Mouse (Mus musculus) limb, embryonic 14.5 days (tissue): ENCODE data around the gene Mettl6. TPM values are rescaled to one million over a fixed set of nuclear protein-coding genes. Genes with fewer than 3 reads are reported as not detected.

Experiments
- ATAC-seq: fragments of 200-750 bp; cut with Nextera tagmentation; 2 replicates; pipeline ENCODE4 v1.8.0; 2017; ENCODE audit warnings: low read depth, moderate number of reproducible peaks, moderate TSS enrichment; ENCODE audit not compliant: low FRiP score
- DNase-seq: peaks from one replicate; pipeline ENCODE4 v3.0.0-alpha.2; 2015; ENCODE audit warnings: low spot score
- H3K27ac ChIP-seq: fragments of 300-500 bp; sonication (generic); replicated peaks from 2 replicates; pipeline ENCODE4 v1.5.1; 2014; ENCODE audit warnings: low read depth, mild to moderate bottlenecking, low read length, moderate library complexity, mixed read lengths
- H3K27me3 ChIP-seq: fragments of 300-500 bp; sonication (generic); 2 replicates; pipeline ENCODE4 v1.6.1; 2014; ENCODE audit warnings: low read length, mixed read lengths; ENCODE audit not compliant: control insufficient read depth, insufficient read depth
- H3K36me3 ChIP-seq: fragments of 300-500 bp; sonication (generic); 2 replicates; pipeline ENCODE4 v1.6.1; 2014; ENCODE audit warnings: mild to moderate bottlenecking, low read length, moderate library complexity, mixed read lengths; ENCODE audit not compliant: control insufficient read depth, insufficient read depth
- H3K4me1 ChIP-seq: fragments of 300-500 bp; sonication (generic); 2 replicates; pipeline ENCODE4 v1.6.1; 2014; ENCODE audit warnings: antibody characterized with exemption, low read length, mixed read lengths; ENCODE audit not compliant: control insufficient read depth, insufficient read depth
- H3K4me2 ChIP-seq: fragments of 300-500 bp; sonication (generic); replicated peaks from 2 replicates; pipeline ENCODE4 v1.6.1; 2014; ENCODE audit warnings: low read depth, mild to moderate bottlenecking, low read length, moderate library complexity; ENCODE audit not compliant: severe bottlenecking
- H3K4me3 ChIP-seq: fragments of 300-500 bp; sonication (generic); replicated peaks from 2 replicates; pipeline ENCODE4 v1.5.1; 2014; ENCODE audit warnings: low read length
- H3K9ac ChIP-seq: fragments of 300-500 bp; sonication (generic); 2 replicates; pipeline ENCODE4 v1.6.1; 2014; ENCODE audit warnings: mild to moderate bottlenecking, low read depth, low read length, moderate library complexity; ENCODE audit not compliant: severe bottlenecking
- H3K9me3 ChIP-seq: fragments of 300-500 bp; sonication (generic); 2 replicates; pipeline ENCODE4 v1.6.1; 2016; ENCODE audit warnings: low read length; ENCODE audit not compliant: control insufficient read depth
- POLR2A ChIP-seq: fragments of 200-500 bp; IDR thresholded peaks from 2 replicates; pipeline ENCODE4 v1.8.0; 2012; ENCODE audit warnings: inconsistent platforms, mild to moderate bottlenecking, moderate library complexity, borderline replicate concordance; ENCODE audit not compliant: insufficient read depth, insufficient read length; ENCODE audit errors: extremely low read depth
- WGBS: fragments of 180-500 bp; shearing (Covaris S2); extraction: QIAGEN DNeasy Blood & Tissue Kit; methylation state at CpG from one replicate; pipeline ENCODE4 v1.1.7; 2014; 5-methylcytosine and 5-hydroxymethylcytosine counted together
- polyA plus RNA-seq, 2 experiments: library from polyadenylated mRNA; depleted of rRNA in 1 of 2; stranded (reverse) in 1 of 2; unstranded in 1 of 2; fragments of >200 nt; fragmentation: Nextera tagmentation in 1 of 2; extraction: Ambion mirVana in 1 of 2; gene quantifications; 2 replicates each; pipeline versions ENCODE4 v1.2.1 to v1.2.3; 2012 to 2014

The Mettl6 gene
- polyA plus RNA-seq, 2 experiments = 31.3 to 59.8 TPM

GRCm38 (mm10) chr14:31510322-31510721 is 15.5 kb upstream of the Mettl6 start:
- Histone ChIP-seq H3K4me2 (no peak overlapping the region), H3K27ac (no peak overlapping the region), H3K36me3 (peaks cover 52% of the 10 kb centered on the region), H3K9ac (no peak overlapping the region), H3K27me3 (no peaks in the 10 kb centered on the region), H3K9me3 (peaks cover 7% of the 10 kb centered on the region; the same call in 1 of the 2 replicates), H3K4me3 (no peak overlapping the region), H3K4me1 (no peaks in the 10 kb centered on the region)
- 93% methylated on average over 3 of the region's 3 CpGs for WGBS
- no peak for ATAC-seq
- DNase-seq = no peak
- TF ChIP-seq POLR2A = no peak

DNA sequence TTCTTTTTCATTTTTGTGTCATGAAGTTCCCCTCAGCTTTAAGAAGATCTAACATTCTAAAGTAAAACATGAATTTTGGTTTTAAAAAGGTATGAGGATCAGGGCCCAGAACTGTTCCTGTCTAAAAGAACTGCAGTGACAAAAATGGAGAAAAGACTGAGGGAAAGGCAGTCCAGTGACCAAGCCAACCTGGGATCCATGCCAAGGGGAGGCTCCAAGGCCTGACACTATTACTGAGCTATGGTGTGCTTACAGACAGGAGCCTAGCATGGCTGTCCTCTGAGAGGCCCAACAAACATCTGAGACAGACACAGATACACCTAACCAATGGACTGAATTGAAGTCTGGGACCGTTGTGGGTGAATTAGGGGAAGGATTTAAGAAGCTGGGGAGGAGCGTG is 15.1 kb upstream of the Mettl6 start:
- TF ChIP-seq POLR2A = no peak
- H3K9me3 ChIP-seq = peaks cover 6% of the 10 kb centered on the region; the same call in 1 of the 2 replicates
- no peak overlapping the region for H3K9ac ChIP-seq
- H3K27me3 ChIP-seq = no peaks in the 10 kb centered on the region
- no peak overlapping the region for H3K4me3 ChIP-seq
- no peak overlapping the region for H3K27ac ChIP-seq
- no peak for ATAC-seq
- peaks cover 56% of the 10 kb centered on the region for H3K36me3 ChIP-seq
- WGBS = 96% methylated on average over 2 of the region's 2 CpGs
- no peaks in the 10 kb centered on the region for H3K4me1 ChIP-seq
- DNase-seq = no peak
- H3K4me2 ChIP-seq = no peak overlapping the region

- Histone ChIP-seq H3K9ac (no peak overlapping the region), H3K4me3 (no peak overlapping the region), H3K36me3 (peaks cover 90% of the 10 kb centered on the region), H3K27ac (no peak overlapping the region), H3K9me3 (no peaks in the 10 kb centered on the region), H3K27me3 (no peaks in the 10 kb centered on the region), H3K4me1 (no peaks in the 10 kb centered on the region), H3K4me2 (no peak overlapping the region)
- no peak for DNase-seq
- ATAC-seq = no peak
- 97% methylated on average over 6 of the region's 6 CpGs for WGBS
- no peak for TF ChIP-seq POLR2A
These were observed 11.6 kb upstream of the Mettl6 start for GRCm38 (mm10) chr14:31506456-31506855.

- Histone ChIP-seq H3K9me3 (no peaks in the 10 kb centered on the region), H3K4me3 (no peak overlapping the region), H3K36me3 (peaks cover 95% of the 10 kb centered on the region), H3K4me1 (no peaks in the 10 kb centered on the region), H3K9ac (no peak overlapping the region), H3K27ac (no peak overlapping the region), H3K4me2 (no peak overlapping the region), H3K27me3 (no peaks in the 10 kb centered on the region)
- no peak for ATAC-seq
- 95% methylated on average over 13 of the region's 13 CpGs for WGBS
- DNase-seq = no peak
- TF ChIP-seq POLR2A = no peak
These were observed 8.6 kb upstream of the Mettl6 start for GRCm38 (mm10) chr14:31503406-31503805.

GRCm38 (mm10) chr14:31499526-31499925 is 4.7 kb upstream of the Mettl6 start:
- no peak for TF ChIP-seq POLR2A
- no peak overlapping the region for H3K4me3 ChIP-seq
- H3K9ac ChIP-seq = no peak overlapping the region
- no peak overlapping the region for H3K4me2 ChIP-seq
- no peaks in the 10 kb centered on the region for H3K27me3 ChIP-seq
- no peak overlapping the region for H3K27ac ChIP-seq
- WGBS = 80% methylated on average over 1 of the region's 1 CpGs
- ATAC-seq (no peak), DNase-seq (no peak)
- H3K4me1 ChIP-seq = peaks cover 10% of the 10 kb centered on the region
- H3K9me3 ChIP-seq = no peaks in the 10 kb centered on the region
- H3K36me3 ChIP-seq = peaks cover 64% of the 10 kb centered on the region

- ATAC-seq = no peak
- DNase-seq = no peak
- Histone ChIP-seq H3K4me3 (peak overlapping the region; percentile 85), H3K27ac (no peak overlapping the region), H3K9ac (peak overlapping the region; percentile 83), H3K9me3 (no peaks in the 10 kb centered on the region), H3K27me3 (no peaks in the 10 kb centered on the region), H3K4me2 (peak overlapping the region; percentile 85), H3K36me3 (peaks cover 45% of the 10 kb centered on the region), H3K4me1 (peaks cover 19% of the 10 kb centered on the region)
- 45% methylated on average over 7 of the region's 7 CpGs for WGBS
- no peak for TF ChIP-seq POLR2A
These were observed 1.4 kb upstream of the Mettl6 start for GRCm38 (mm10) chr14:31496241-31496646.
